In genomic region chr8:44878208-44878607, GRCm38 (mm10) we compare ENCODE assay signal across 25 mouse cellular contexts. TPM values are rescaled to one million over a fixed set of nuclear protein-coding genes. Genes with fewer than 3 reads are reported as not detected.
DNase-seq lines count a peak whose midpoint lies in the region; ATAC-seq and TF ChIP-seq lines count a peak whose summit lies in the region.
"Had no signal": no experiment of that assay in that cellular context is flagged by ENCODE, and none has a peak within 500 bp of the region (broad histone marks: within the 10 kb centered on the region; RNA-seq: fewer than 3 reads in every experiment).

No protein-coding gene starts in this region.

- no peak for TF ChIP-seq CTCF in intestine, postnatal 0 days (IDR thresholded peaks at IDR 0.05; ENCODE audit: low read depth)

- H3K27me3 ChIP-seq in intestine, embryonic 15.5 days (replicated peaks), result no peaks in the 10 kb centered on the region
- H3K27me3 ChIP-seq in intestine, postnatal 0 days (replicated peaks; ENCODE audit: control insufficient read depth, insufficient read depth, low read length), result no peaks in the 10 kb centered on the region
- H3K27me3 ChIP-seq in liver, embryonic 12.5 days (replicated peaks), result no peaks in the 10 kb centered on the region
- H3K27me3 ChIP-seq: CH12.LX; embryonic facial prominence, embryonic 12.5 days; forebrain, embryonic 12.5 days had no signal

- H3K4me1 ChIP-seq in intestine, embryonic 15.5 days (replicated peaks), result no peaks in the 10 kb centered on the region
- H3K4me1 ChIP-seq in intestine, postnatal 0 days (replicated peaks; ENCODE audit: control insufficient read depth, insufficient read depth, low read length), result no peaks in the 10 kb centered on the region
- H3K4me1 ChIP-seq in liver, embryonic 12.5 days, result no peaks in the 10 kb centered on the region
- H3K4me1 ChIP-seq: forebrain, embryonic 12.5 days had no signal

- peak; percentile 85 for ATAC-seq in intestine, embryonic 15.5 days
- ATAC-seq in intestine, postnatal 0 days, result peak; percentile 90
- ATAC-seq in liver, embryonic 12.5 days, result no peak
- ATAC-seq: CD4-positive, CD25-positive, alpha-beta regulatory T cell, adult 4 months; forebrain, embryonic 14.5 days; forebrain, embryonic 16.5 days had no signal

- no peaks in the 10 kb centered on the region for H3K9me3 ChIP-seq in intestine, embryonic 15.5 days
- H3K9me3 ChIP-seq in intestine, postnatal 0 days (ENCODE audit: control insufficient read depth), result no peaks in the 10 kb centered on the region
- no peaks in the 10 kb centered on the region for H3K9me3 ChIP-seq in liver, embryonic 12.5 days (replicated peaks)
- H3K9me3 ChIP-seq: embryonic facial prominence, embryonic 10.5 days; embryonic facial prominence, embryonic 12.5 days; forebrain, embryonic 10.5 days; forebrain, embryonic 12.5 days had no signal

- peak; percentile 9 for DNase-seq in 3134 (ENCODE audit: extremely low read depth, insufficient read length, low spot score)
- DNase-seq in Muller cell, postnatal 12 days (ENCODE audit: inconsistent ontology term), result peak; percentile 17
- no peak for DNase-seq in liver
- DNase-seq in adrenal gland, postnatal 25 days, result no peak
- DNase-seq: adrenal gland, adult 2 months; adrenal gland, postnatal 10 days; adrenal gland, postnatal 36 days; B cell, adult 2 months; cerebellum, adult 11-12 months; cerebellum, adult 2 months; cerebellum, adult 9-10 months; cerebellum, postnatal 10 days; cerebellum, postnatal 25 days had no signal

- H3K27ac ChIP-seq in intestine, embryonic 15.5 days, result no peak overlapping the region
- H3K27ac ChIP-seq in intestine, postnatal 0 days (ENCODE audit: low read depth, low read length), result no peak overlapping the region
- H3K27ac ChIP-seq in liver, embryonic 12.5 days, result no peak overlapping the region
- H3K27ac ChIP-seq: embryonic facial prominence, embryonic 12.5 days; forebrain, embryonic 10.5 days; forebrain, embryonic 12.5 days had no signal

- 54% methylated on average over 3 of the region's 3 CpGs for WGBS in intestine, embryonic 15.5 days
- WGBS in intestine, postnatal 0 days, result 28% methylated on average over 3 of the region's 3 CpGs
- WGBS in liver, embryonic 12.5 days (ENCODE audit: insufficient replicate concordance), result 52% methylated on average over 3 of the region's 3 CpGs

- no peaks in the 10 kb centered on the region for H3K36me3 ChIP-seq in intestine, embryonic 15.5 days
- no peaks in the 10 kb centered on the region for H3K36me3 ChIP-seq in intestine, postnatal 0 days (ENCODE audit: control insufficient read depth, insufficient read depth)
- no peaks in the 10 kb centered on the region for H3K36me3 ChIP-seq in liver, embryonic 12.5 days
- H3K36me3 ChIP-seq: embryonic facial prominence, embryonic 10.5 days; embryonic facial prominence, embryonic 12.5 days; forebrain, embryonic 10.5 days; forebrain, embryonic 12.5 days; G1E had no signal

- H3K4me3 ChIP-seq in intestine, embryonic 15.5 days (replicated peaks), result no peak overlapping the region
- H3K4me3 ChIP-seq in intestine, postnatal 0 days (ENCODE audit: low read depth, low read length), result no peak overlapping the region
- no peak overlapping the region for H3K4me3 ChIP-seq in liver, embryonic 12.5 days
- H3K4me3 ChIP-seq: embryonic facial prominence, embryonic 10.5 days; embryonic facial prominence, embryonic 12.5 days; forebrain, embryonic 10.5 days; forebrain, embryonic 12.5 days had no signal

- H3K9ac ChIP-seq in intestine, embryonic 15.5 days, result no peak overlapping the region
- H3K9ac ChIP-seq in intestine, postnatal 0 days (ENCODE audit: low read depth, low read length), result no peak overlapping the region
- H3K9ac ChIP-seq in liver, embryonic 12.5 days, result no peak overlapping the region
- H3K9ac ChIP-seq: embryonic facial prominence, embryonic 12.5 days; forebrain, embryonic 12.5 days had no signal

- H3K4me2 ChIP-seq in intestine, embryonic 15.5 days (replicated peaks), result no peak overlapping the region
- no peak overlapping the region for H3K4me2 ChIP-seq in intestine, postnatal 0 days (replicated peaks; ENCODE audit: low read depth)
- no peak overlapping the region for H3K4me2 ChIP-seq in liver, embryonic 12.5 days
- H3K4me2 ChIP-seq: embryonic facial prominence, embryonic 12.5 days; forebrain, embryonic 12.5 days had no signal

RNA-seq across cellular contexts. Expression of gene Fat1, which starts 57.0 kb away (rescaled TPM):
- polyA plus RNA-seq in intestine, embryonic 15.5 days (2015; fragmentation: Nextera tagmentation; extraction: Ambion mirVana), result 13.4 and 14.8 TPM in 2 replicates
- 10.4 and 10.7 TPM in 2 replicates for polyA plus RNA-seq in intestine, postnatal 0 days (2015; fragmentation: Nextera tagmentation; extraction: Ambion mirVana)
- 1.8 TPM in 2 replicates for polyA plus RNA-seq in liver, embryonic 12.5 days (2016; fragmentation: Nextera tagmentation; extraction: Ambion mirVana)
- 92.4 and 94.1 TPM in 2 replicates for total RNA-seq in adrenal gland, postnatal 25 days (2021)
- polyA plus RNA-seq: G1E had no signal

Comparison
In these comparisons a context has a peak if more than half of its experiments do, and no peak if none do; other contexts are left out.
1. DNase-seq: peak in 3134 (single experiment) and Muller cell, postnatal 12 days (single experiment); none in liver (single experiment) and adrenal gland, postnatal 25 days (single experiment).